Mouse (Mus musculus) gastrocnemius, adult 8-10 months (tissue): ENCODE measurements at regions not wholly inside any gene's neighbourhood (a gene's known extent, or its start where the extent isn't known, plus 50 kb on each side); places are given as distances from the start of the nearest gene placed in this dataset.
A peak's percentile ranks its signal among the peaks of the same experiment; 100 is the strongest.

Experiments
- DNase-seq, 2 experiments: peaks; one replicate each; pipeline ENCODE4 v3.0.0; 2022; ENCODE audit warnings: low spot score in 2 of 2

GRCm38 (mm10) chr9:112014796-112015195 lies 220.9 kb downstream of the Arpp21 start:
- DNase-seq, result no peak

- no peak for DNase-seq
Measured at GRCm38 (mm10) chr9:111994401-111994800, 241.3 kb downstream of the Arpp21 start.

- no peak for DNase-seq
Measured at GRCm38 (mm10) chr9:111993844-111994243, 241.9 kb downstream of the Arpp21 start.

GRCm38 (mm10) chr9:111990060-111990459 lies 245.7 kb downstream of the Arpp21 start:
- no peak for DNase-seq

GRCm38 (mm10) chr9:111963405-111964037 lies 272.2 kb downstream of the Arpp21 start:
- no peak for DNase-seq

- DNase-seq, result no peak
Measured at GRCm38 (mm10) chr9:111957799-111958198, 267.7 kb upstream of the Stac start.

GRCm38 (mm10) chr9:111939271-111940067 lies 249.3 kb upstream of the Stac start:
- DNase-seq, result no peak

- DNase-seq, result no peak
Measured at GRCm38 (mm10) chr9:111932455-111932854, 242.3 kb upstream of the Stac start.

- peak; percentile 5 to 22 for DNase-seq
Measured at GRCm38 (mm10) chr9:111918275-111918940, 228.3 kb upstream of the Stac start.

- DNase-seq, result no peak
Measured at GRCm38 (mm10) chr9:111916684-111917535, 226.8 kb upstream of the Stac start.

- DNase-seq, result no peak
Measured at GRCm38 (mm10) chr9:111908806-111909205, 218.7 kb upstream of the Stac start.

- no peak for DNase-seq
Measured at GRCm38 (mm10) chr9:111900196-111900595, 210.0 kb upstream of the Stac start.

- DNase-seq, result no peak
Measured at GRCm38 (mm10) chr9:111897626-111898025, 207.5 kb upstream of the Stac start.

- no peak for DNase-seq
Measured at GRCm38 (mm10) chr9:111879710-111880109, 189.6 kb upstream of the Stac start.

- no peak for DNase-seq
Measured at GRCm38 (mm10) chr9:111876846-111877245, 186.7 kb upstream of the Stac start.

- no peak for DNase-seq
Measured at GRCm38 (mm10) chr9:111870466-111870865, 180.3 kb upstream of the Stac start.

- no peak for DNase-seq
Measured at GRCm38 (mm10) chr9:111869801-111870382, 179.7 kb upstream of the Stac start.

- no peak for DNase-seq
Measured at GRCm38 (mm10) chr9:111858051-111858450, 167.9 kb upstream of the Stac start.

- DNase-seq, result no peak
Measured at GRCm38 (mm10) chr9:111854976-111855375, 164.8 kb upstream of the Stac start.

GRCm38 (mm10) chr9:111846366-111846765 lies 156.2 kb upstream of the Stac start:
- no peak for DNase-seq

- no peak for DNase-seq
Measured at GRCm38 (mm10) chr9:111841151-111841550, 151.0 kb upstream of the Stac start.
